Mouse (Mus musculus): ENCODE measurements around the gene Il9r. TPM values are rescaled to one million over a fixed set of nuclear protein-coding genes. Genes with fewer than 3 reads are reported as not detected.
A peak's percentile ranks its signal among the peaks of the same experiment; 100 is the strongest.

Gene Il9r
- total and polyA plus RNA-seq, 2 experiments from 2014 or later, result not detected

DNA sequence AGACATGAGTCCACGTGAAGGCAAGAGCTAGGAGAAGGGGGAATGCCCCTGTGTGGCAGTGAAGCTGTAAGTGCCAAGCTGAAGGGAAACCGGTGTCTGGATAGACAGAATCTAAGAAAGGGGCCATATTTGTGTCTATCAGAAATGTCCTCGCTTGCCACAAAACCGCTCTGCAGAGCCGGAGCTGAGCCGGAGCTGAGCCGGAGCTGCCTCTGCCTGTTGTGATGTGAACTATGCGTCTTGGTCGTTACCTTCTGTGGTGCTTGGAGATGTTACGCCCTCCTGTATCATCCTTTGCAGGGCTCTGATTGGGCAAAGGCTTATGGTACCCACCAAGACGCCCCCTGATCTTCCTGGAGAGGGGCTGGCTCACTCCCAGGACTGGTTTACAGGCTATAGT is 50.5 kb downstream of the Il9r start:
- Histone ChIP-seq H3K36me3 (ENCODE audit: insufficient read depth) (no peaks in the 10 kb centered on the region), H3K4me1 (ENCODE audit: insufficient read depth) (no peaks in the 10 kb centered on the region), H3K4me2 (ENCODE audit: low read depth) (no peak overlapping the region), H3K27me3 (ENCODE audit: insufficient read depth, low read length) (no peaks in the 10 kb centered on the region), H3K27ac (ENCODE audit: low read depth, low read length) (no peak overlapping the region), H3K9ac (no peak overlapping the region), H3K9me3 (ENCODE audit: low read length) (no peaks in the 10 kb centered on the region), H3K4me3 (ENCODE audit: low read depth, low read length) (no peak overlapping the region)
- ATAC-seq (0 out of 2 replicates have a peak, but pooled peaks have one; percentile 14), DNase-seq (no peak)
- no peak for TF ChIP-seq CTCF (IDR thresholded peaks at IDR 0.05; ENCODE audit: low read depth)
- 74% methylated on average over 11 of the region's 11 CpGs for WGBS

DNA sequence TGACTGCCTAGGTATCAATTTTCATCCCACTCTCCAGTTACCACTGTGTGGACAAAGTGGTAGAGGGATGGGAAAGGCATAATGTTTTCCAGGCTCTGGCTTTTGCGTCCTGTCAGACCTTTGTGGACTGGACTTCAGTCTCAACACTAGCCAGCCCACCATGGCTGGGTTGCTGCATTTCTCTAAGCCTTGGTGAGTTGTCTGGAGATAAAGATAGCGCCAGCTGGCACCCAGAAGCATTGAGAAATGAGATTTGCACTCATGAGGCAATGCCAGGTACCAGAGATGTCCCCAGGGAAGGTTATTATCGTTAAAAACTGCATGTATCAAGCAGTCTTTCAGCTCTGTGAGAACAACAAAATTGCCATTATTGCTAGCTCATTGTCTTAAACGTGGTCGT is 57.3 kb downstream of the Il9r start:
- Histone ChIP-seq H3K27ac (ENCODE audit: low read depth, low read length) (peak overlapping the region; percentile 72), H3K36me3 (ENCODE audit: insufficient read depth) (no peaks in the 10 kb centered on the region), H3K4me2 (ENCODE audit: low read depth) (no peak overlapping the region), H3K4me1 (ENCODE audit: insufficient read depth) (peaks cover 9% of the 10 kb centered on the region; the same call in 1 of the 2 replicates), H3K9ac (no peak overlapping the region), H3K9me3 (ENCODE audit: low read length) (no peaks in the 10 kb centered on the region), H3K4me3 (ENCODE audit: low read depth, low read length) (no peak overlapping the region), H3K27me3 (ENCODE audit: insufficient read depth, low read length) (no peaks in the 10 kb centered on the region)
- DNase-seq (peak; percentile 35), ATAC-seq (no peak)
- WGBS, result 44% methylated on average over 5 of the region's 5 CpGs
- no peak for TF ChIP-seq CTCF (IDR thresholded peaks at IDR 0.05; ENCODE audit: low read depth)

DNA sequence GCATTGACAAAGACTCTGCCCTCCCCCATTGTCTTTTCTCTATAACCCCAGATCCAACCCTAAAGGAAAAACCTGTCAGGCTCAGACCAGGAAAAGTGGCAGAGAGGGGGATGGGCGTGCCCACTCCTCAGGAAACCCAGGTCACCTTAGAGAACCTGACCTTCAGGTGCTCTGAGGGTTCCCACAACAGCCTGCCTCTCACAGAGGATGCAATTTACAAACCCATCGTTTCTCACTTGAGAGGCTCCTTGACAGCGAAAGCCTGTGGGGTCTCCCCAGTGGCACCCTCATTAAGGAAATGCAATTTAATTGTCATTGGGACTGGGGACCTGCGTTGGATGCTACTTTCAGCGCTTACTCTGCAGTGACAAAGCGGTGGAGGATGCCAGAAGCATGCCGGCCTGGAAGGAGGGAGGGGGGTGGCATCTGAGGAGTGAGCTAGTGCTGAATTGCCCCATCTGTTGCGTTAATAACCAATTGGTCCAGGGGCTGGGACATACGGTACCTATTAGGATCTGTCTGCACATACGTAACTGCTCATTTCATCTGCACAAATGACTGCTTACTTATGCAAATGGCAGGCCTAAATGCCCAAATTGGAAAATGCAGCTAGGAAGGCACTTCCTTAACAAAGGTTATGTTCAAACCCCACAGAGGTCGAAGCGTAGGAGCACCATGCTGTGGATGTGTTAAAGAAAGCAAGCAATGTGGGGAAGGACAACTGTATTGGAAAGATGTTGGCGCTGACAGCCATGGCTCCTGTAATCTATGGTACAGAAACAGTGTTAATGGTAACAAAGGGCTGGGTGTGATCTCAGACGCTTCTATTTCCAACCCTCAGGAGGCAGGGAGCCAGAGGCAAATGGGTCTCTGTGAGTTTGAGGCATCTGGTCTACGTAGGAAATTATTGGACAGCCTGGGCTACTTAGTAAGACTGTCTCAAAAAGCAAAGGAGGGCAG is 58.2 kb downstream of the Il9r start:
- Histone ChIP-seq H3K27me3 (ENCODE audit: insufficient read depth, low read length) (no peaks in the 10 kb centered on the region), H3K4me2 (ENCODE audit: low read depth) (no peak overlapping the region), H3K4me3 (ENCODE audit: low read depth, low read length) (no peak overlapping the region), H3K4me1 (ENCODE audit: insufficient read depth) (peaks cover 9% of the 10 kb centered on the region; the same call in 1 of the 2 replicates), H3K27ac (ENCODE audit: low read depth, low read length) (peak overlapping the region; percentile 72), H3K36me3 (ENCODE audit: insufficient read depth) (no peaks in the 10 kb centered on the region), H3K9me3 (ENCODE audit: low read length) (no peaks in the 10 kb centered on the region), H3K9ac (no peak overlapping the region)
- TF ChIP-seq CTCF (IDR thresholded peaks at IDR 0.05; ENCODE audit: low read depth), result no peak
- ATAC-seq, result peak; percentile 86
- WGBS, result 21% methylated on average over 15 of the region's 15 CpGs
- peak; percentile 78 for DNase-seq

DNA sequence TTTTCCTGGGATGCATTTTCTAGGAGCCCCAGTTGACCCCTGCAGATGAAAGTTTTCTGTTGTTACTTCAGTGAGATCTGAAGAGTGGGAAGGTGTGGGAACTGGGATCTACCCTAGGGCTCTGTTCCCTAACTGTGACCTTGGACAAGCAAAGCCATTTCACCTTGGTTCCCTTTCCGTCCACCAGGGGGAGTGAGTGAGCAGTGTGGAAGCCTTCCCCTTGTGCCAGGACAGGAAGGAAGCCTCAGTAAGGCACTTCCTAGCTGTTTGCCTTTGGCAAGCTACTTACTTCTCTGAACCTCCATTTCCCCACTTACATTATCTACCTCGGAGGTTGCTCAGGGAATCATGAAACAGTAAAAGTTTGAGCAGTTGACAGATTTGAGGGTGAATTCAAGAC is 59.0 kb downstream of the Il9r start:
- no peak overlapping the region for H3K9ac ChIP-seq
- DNase-seq (peak; percentile 75), ATAC-seq (peak; percentile 14; the same call in 1 of the 2 replicates)
- 13% methylated on average over 2 of the region's 2 CpGs for WGBS
- no peaks in the 10 kb centered on the region for H3K27me3 ChIP-seq (ENCODE audit: insufficient read depth, low read length)
- H3K4me2 ChIP-seq (ENCODE audit: low read depth), result no peak overlapping the region
- H3K27ac ChIP-seq (ENCODE audit: low read depth, low read length), result peak overlapping the region; percentile 72
- no peak overlapping the region for H3K4me3 ChIP-seq (ENCODE audit: low read depth, low read length)
- no peaks in the 10 kb centered on the region for H3K9me3 ChIP-seq (ENCODE audit: low read length)
- no peaks in the 10 kb centered on the region for H3K36me3 ChIP-seq (ENCODE audit: insufficient read depth)
- peak; percentile 90 for TF ChIP-seq CTCF (IDR thresholded peaks at IDR 0.05; ENCODE audit: low read depth)
- peaks cover 9% of the 10 kb centered on the region; the same call in 1 of the 2 replicates for H3K4me1 ChIP-seq (ENCODE audit: insufficient read depth)

DNA sequence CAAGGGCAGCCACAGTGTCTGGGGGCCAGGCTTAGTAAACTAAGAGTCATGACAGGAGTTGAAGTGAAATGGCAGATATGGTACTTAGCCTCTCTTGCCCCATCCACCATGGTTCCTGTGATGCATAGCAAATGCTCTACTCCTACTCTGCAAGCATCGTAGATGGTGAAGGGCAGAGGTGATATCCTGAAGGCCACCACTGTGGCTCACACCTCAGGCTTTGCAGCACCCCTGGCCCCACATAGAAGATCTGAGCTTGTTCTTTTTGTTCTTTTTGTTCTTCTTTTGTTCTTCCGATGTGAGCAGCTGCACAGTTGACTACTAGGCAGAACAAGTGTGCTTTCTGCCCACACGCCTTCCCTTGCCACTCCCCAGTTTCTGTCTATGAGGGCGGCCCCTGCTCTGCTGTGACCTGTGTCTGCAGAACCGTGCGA is 60.5 kb downstream of the Il9r start:
- no peak for TF ChIP-seq CTCF (IDR thresholded peaks at IDR 0.05; ENCODE audit: low read depth)
- H3K9me3 ChIP-seq (ENCODE audit: low read length), result no peaks in the 10 kb centered on the region
- no peak for DNase-seq
- H3K4me3 ChIP-seq (ENCODE audit: low read depth, low read length), result no peak overlapping the region
- H3K36me3 ChIP-seq (ENCODE audit: insufficient read depth), result no peaks in the 10 kb centered on the region
- H3K27ac ChIP-seq (ENCODE audit: low read depth, low read length), result no peak overlapping the region
- no peak for ATAC-seq
- peaks cover 9% of the 10 kb centered on the region; the same call in 1 of the 2 replicates for H3K4me1 ChIP-seq (ENCODE audit: insufficient read depth)
- no peak overlapping the region for H3K4me2 ChIP-seq (ENCODE audit: low read depth)
- no peaks in the 10 kb centered on the region for H3K27me3 ChIP-seq (ENCODE audit: insufficient read depth, low read length)
- H3K9ac ChIP-seq, result no peak overlapping the region
- 68% methylated on average over 6 of the region's 6 CpGs for WGBS

DNA sequence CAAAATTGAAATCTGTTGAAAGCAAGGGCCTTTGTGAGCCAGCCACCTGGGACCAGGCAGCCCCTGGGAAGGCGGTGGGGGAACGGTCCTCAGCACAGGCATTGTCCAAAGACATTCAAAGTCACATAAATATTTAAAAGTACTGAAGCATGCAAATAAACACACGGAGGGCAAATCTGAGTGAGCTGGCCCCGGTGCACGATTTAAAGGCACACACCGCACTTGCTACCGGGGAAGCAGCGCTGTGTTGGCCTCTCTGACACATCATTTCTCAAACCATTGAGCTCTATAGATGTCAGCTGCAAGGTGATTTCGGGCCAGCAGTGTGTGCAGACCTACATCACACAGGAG is 61.5 kb downstream of the Il9r start:
- H3K27me3 ChIP-seq (ENCODE audit: insufficient read depth, low read length), result no peaks in the 10 kb centered on the region
- ATAC-seq, result no peak
- DNase-seq, result no peak
- no peak overlapping the region for H3K4me3 ChIP-seq (ENCODE audit: low read depth, low read length)
- no peak for TF ChIP-seq CTCF (IDR thresholded peaks at IDR 0.05; ENCODE audit: low read depth)
- no peaks in the 10 kb centered on the region for H3K9me3 ChIP-seq (ENCODE audit: low read length)
- no peak overlapping the region for H3K4me2 ChIP-seq (ENCODE audit: low read depth)
- 0 out of 2 replicates have a peak overlapping the region, but pooled peaks have one; percentile 18 for H3K9ac ChIP-seq
- H3K27ac ChIP-seq (ENCODE audit: low read depth, low read length), result peak overlapping the region; percentile 46; the same call in 1 of the 2 replicates
- no peaks in the 10 kb centered on the region for H3K36me3 ChIP-seq (ENCODE audit: insufficient read depth)
- peaks cover 9% of the 10 kb centered on the region; the same call in 1 of the 2 replicates for H3K4me1 ChIP-seq (ENCODE audit: insufficient read depth)
- 24% methylated on average over 9 of the region's 9 CpGs for WGBS

Measured in forebrain, postnatal 0 days (tissue).